Mouse (Mus musculus) liver, embryonic 15.5 days (tissue): ENCODE results near the gene Csf2ra. TPM values are rescaled to one million over a fixed set of nuclear protein-coding genes. Genes with fewer than 3 reads are reported as not detected.
A peak's percentile ranks its signal among the peaks of the same experiment; 100 is the strongest.
"Not testable (repeated sequence)": the region's sequence is repeated elsewhere in the genome, so short reads cannot be mapped to it uniquely, and the experiment has no call there.

Experiments used
- ATAC-seq: fragments of 200-750 bp; cut with Nextera tagmentation; 2 replicates; pipeline ENCODE4 v1.8.0; 2017; ENCODE audit warnings: moderate number of reproducible peaks, mild to moderate bottlenecking, moderate library complexity; ENCODE audit not compliant: insufficient read depth
- H3K27ac ChIP-seq: fragments of 300-500 bp; sonication (generic); replicated peaks from 2 replicates; pipeline ENCODE4 v1.5.1; 2015; ENCODE audit warnings: mild to moderate bottlenecking, inconsistent platforms
- H3K27me3 ChIP-seq: fragments of 300-500 bp; sonication (generic); 2 replicates; pipeline ENCODE4 v1.6.1; 2015; ENCODE audit warnings: mild to moderate bottlenecking, inconsistent platforms
- H3K36me3 ChIP-seq: fragments of 300-500 bp; sonication (generic); replicated peaks from 2 replicates; pipeline ENCODE4 v1.6.1; 2015; ENCODE audit warnings: moderate library complexity, mild to moderate bottlenecking, inconsistent platforms
- H3K4me1 ChIP-seq: fragments of 300-500 bp; sonication (generic); replicated peaks from 2 replicates; pipeline ENCODE4 v1.6.1; 2015; ENCODE audit warnings: inconsistent platforms
- H3K4me2 ChIP-seq: fragments of 300-500 bp; sonication (generic); 2 replicates; pipeline ENCODE4 v1.6.1; 2015; ENCODE audit warnings: moderate library complexity, mild to moderate bottlenecking, inconsistent platforms
- H3K4me3 ChIP-seq: fragments of 300-500 bp; sonication (generic); replicated peaks from 2 replicates; pipeline ENCODE4 v1.5.1; 2015; ENCODE audit warnings: mild to moderate bottlenecking, inconsistent platforms
- H3K9ac ChIP-seq: fragments of 300-500 bp; sonication (generic); 2 replicates; pipeline ENCODE4 v1.6.1; 2015; ENCODE audit warnings: moderate library complexity, mild to moderate bottlenecking, inconsistent platforms
- H3K9me3 ChIP-seq: fragments of 300-500 bp; sonication (generic); replicated peaks from 2 replicates; pipeline ENCODE4 v1.6.1; 2016; ENCODE audit warnings: inconsistent platforms
- WGBS: fragments of 180-500 bp; shearing (Covaris S2); methylation state at CpG from one replicate; pipeline ENCODE4 v1.1.7; 2015; ENCODE audit warnings: mixed read lengths; ENCODE audit not compliant: insufficient replicate concordance; 5-methylcytosine and 5-hydroxymethylcytosine counted together
- polyA plus RNA-seq: library from polyadenylated mRNA; unstranded; fragments of >200 nt; fragmentation: Nextera tagmentation; extraction: Ambion mirVana; gene quantifications from 2 replicates; pipeline ENCODE4 v1.2.1, GENCODE M21; 2015

Csf2ra gene
- 15.8 and 19.1 TPM in 2 replicates for polyA plus RNA-seq

DNA sequence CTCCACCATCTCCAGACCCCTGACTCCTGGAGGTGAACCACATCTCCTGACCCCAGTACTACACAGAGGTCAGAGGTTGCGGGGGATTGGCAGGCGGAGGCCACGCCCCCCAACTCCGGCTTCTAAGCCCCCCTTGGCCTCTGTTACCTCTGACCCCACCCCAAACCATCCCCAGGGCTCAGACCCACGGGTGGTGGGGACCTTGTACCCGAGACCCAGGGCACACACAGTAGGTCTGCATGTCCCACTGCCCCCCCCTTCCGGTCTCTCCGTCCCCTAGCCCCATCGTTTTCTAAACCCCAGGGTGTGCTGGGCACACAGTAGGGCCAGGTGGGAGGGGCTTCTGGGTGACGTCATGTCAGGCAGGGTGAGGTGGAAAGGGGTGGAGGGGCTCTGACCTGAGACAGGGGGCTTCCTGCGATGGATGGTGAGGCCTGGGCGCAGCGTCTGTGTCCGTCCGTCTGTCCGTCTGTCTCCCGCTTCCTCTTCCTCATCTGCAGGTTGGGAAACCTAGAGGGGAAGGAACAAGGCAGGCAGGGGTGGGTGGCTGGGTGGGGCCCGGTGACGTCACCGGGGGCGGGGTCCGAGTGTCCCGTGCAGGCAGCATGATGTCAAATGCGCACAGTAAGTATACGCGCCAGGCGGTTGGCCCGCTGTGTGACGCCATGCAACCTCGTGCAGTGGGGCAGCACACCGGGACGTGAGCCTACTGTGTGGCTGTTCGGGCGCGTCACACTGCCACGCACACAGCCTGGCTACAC lies at the start of gene Csf2ra:
TSS of gene Csf2ra (minus strand) at position 489 of the 761 bp plus-strand sequence.
- Histone ChIP-seq H3K27me3 (peaks cover 5% of the 10 kb centered on the region; the same call in 1 of the 2 replicates), H3K9ac (no peak within 1 kb of the TSS), H3K4me1 (peaks cover 26% of the 10 kb centered on the region), H3K4me3 (peak within 1 kb of the TSS; percentile 59), H3K36me3 (no peaks in the 10 kb centered on the region), H3K27ac (peak within 1 kb of the TSS; percentile 79), H3K4me2 (peak within 1 kb of the TSS; percentile 78), H3K9me3 (0 out of 2 replicates have a peak, but pooled peaks cover 5% of the 10 kb centered on the region)
- no peak for ATAC-seq
- WGBS = 44% methylated on average over 36 of the region's 36 CpGs

DNA sequence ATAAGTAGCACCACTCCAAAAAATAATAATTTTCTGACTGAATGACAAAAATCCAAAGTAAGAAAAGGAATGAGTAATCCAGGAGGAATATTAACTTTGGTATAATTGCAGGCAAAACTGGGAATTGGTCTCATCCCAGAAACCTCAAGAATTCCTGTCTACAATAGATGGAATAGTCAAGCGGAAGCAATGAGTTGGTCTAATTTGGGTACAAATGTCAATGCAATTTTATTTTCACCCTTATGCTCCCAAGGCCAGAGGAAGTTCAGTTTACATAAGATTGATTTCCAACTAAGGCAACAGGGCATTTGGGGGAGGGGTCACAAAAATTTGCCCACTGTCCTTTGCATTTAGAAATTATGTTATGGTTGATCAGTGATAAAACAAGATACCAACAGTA lies 47.2 kb upstream of the Csf2ra start:
- Histone ChIP-seq H3K27ac (no peak overlapping the region), H3K4me3 (no peak overlapping the region), H3K36me3 (no peaks in the 10 kb centered on the region), H3K9me3 (no peaks in the 10 kb centered on the region), H3K4me1 (no peaks in the 10 kb centered on the region), H3K9ac (no peak overlapping the region), H3K27me3 (no peaks in the 10 kb centered on the region), H3K4me2 (no peak overlapping the region)
- WGBS = 60% methylated on average over 1 of the region's 1 CpGs
- ATAC-seq = no peak

DNA sequence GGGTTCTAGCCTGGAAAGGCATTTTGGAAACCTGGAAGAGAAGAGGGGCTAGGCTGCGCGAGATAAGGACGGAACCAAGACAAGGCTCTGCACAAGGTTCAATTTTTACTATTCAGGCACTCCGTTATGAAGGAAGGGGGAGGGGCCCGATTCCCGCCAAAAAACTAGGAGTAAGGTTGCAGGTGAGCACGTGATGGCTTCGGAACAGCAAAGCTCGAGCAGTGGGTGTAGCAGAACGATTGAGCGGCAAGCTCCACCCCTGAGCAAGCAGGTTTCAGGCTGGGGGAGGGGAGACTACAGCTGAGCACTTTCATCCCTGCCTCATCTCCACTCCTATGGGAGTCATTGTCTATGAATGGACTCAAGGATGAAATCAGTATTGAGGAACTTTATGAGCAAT lies 40.9 kb upstream of the Csf2ra start:
- not testable (repeated sequence) for H3K36me3 ChIP-seq, H3K9ac ChIP-seq, H3K27me3 ChIP-seq, H3K27ac ChIP-seq, H3K4me3 ChIP-seq, H3K4me1 ChIP-seq, H3K9me3 ChIP-seq, ATAC-seq, H3K4me2 ChIP-seq
- 28% methylated on average over 11 of the region's 11 CpGs for WGBS

DNA sequence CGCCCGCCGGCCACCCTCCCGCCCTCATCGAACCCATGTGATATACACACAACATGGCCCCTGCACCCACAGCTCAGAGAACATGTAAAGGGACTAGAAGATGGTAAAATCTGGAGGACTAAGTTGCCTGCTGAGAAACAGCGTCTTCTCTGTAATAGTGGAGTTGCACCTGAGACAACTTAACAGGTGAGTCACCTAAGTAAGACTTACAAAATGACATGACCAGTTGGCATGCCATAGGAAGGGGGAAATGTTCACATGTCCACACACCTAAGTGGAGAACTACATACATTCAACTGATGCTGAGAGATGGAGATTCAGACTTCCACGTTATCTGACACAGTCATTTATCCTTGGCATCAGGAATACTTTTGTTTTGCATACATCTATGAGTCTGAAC lies 38.9 kb upstream of the Csf2ra start:
- 19% methylated on average over 7 of the region's 7 CpGs for WGBS

DNA sequence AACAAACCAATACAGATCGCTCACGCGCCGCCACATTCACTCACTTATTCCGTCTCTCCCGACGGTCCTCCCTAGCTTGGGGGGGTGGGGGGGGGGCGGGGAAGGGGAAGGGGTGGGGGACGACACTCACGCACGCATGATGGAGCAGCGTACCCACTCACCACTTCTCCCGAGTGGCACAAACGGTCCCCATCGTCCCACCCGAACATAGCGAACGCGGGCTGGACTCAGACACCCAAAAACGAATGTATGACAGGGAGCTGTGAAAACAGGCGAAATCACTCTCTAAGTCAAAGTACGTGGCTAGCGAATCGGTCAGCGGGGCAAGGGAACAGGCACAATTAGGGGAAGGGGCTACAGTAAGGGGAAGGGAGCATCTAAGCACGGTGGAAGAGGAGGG lies 38.4 kb upstream of the Csf2ra start:
- 1% methylated on average over 26 of the region's 26 CpGs for WGBS

More for the DNA sequence above, 38.9 kb upstream of the Csf2ra start:
- H3K4me1 ChIP-seq = 0 out of 2 replicates have a peak, but pooled peaks cover 4% of the 10 kb centered on the region
- ATAC-seq = no peak
- no peak overlapping the region for H3K4me2 ChIP-seq
- H3K36me3 ChIP-seq = no peaks in the 10 kb centered on the region
- H3K4me3 ChIP-seq = no peak overlapping the region
- H3K9me3 ChIP-seq = no peaks in the 10 kb centered on the region
- no peaks in the 10 kb centered on the region; the same call in 1 of the 2 replicates for H3K27me3 ChIP-seq
- no peak overlapping the region for H3K27ac ChIP-seq
- no peak overlapping the region for H3K9ac ChIP-seq

DNA sequence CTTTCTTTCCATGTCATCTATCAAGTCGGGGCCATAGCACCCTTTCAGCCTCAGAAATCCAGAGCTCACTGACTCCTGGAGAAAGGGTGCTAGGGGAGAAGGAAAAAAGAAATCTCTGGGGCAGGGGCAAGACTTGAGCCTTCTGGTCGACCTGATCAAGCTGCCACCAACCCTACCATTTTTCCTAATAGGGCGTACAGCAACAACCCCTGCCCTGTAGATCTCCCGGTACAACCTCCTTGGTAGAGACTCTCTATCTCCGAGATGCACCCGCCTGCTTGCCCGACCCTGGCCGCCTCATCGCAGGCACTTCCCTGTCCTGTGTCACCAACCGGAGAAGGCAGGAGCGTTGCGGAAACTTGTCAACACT lies 38.0 kb upstream of the Csf2ra start:
- WGBS = under 1% methylated on average over 12 of the region's 12 CpGs

More for the DNA sequence above, 38.4 kb upstream of the Csf2ra start:
- 0 out of 2 replicates have a peak, but pooled peaks cover 4% of the 10 kb centered on the region for H3K4me1 ChIP-seq
- ATAC-seq = no peak
- H3K27me3 ChIP-seq = no peaks in the 10 kb centered on the region; the same call in 1 of the 2 replicates
- H3K27ac ChIP-seq = no peak overlapping the region
- no peaks in the 10 kb centered on the region for H3K36me3 ChIP-seq
- H3K9me3 ChIP-seq = no peaks in the 10 kb centered on the region
- H3K9ac ChIP-seq = no peak overlapping the region
- H3K4me3 ChIP-seq = no peak overlapping the region
- H3K4me2 ChIP-seq = no peak overlapping the region

DNA sequence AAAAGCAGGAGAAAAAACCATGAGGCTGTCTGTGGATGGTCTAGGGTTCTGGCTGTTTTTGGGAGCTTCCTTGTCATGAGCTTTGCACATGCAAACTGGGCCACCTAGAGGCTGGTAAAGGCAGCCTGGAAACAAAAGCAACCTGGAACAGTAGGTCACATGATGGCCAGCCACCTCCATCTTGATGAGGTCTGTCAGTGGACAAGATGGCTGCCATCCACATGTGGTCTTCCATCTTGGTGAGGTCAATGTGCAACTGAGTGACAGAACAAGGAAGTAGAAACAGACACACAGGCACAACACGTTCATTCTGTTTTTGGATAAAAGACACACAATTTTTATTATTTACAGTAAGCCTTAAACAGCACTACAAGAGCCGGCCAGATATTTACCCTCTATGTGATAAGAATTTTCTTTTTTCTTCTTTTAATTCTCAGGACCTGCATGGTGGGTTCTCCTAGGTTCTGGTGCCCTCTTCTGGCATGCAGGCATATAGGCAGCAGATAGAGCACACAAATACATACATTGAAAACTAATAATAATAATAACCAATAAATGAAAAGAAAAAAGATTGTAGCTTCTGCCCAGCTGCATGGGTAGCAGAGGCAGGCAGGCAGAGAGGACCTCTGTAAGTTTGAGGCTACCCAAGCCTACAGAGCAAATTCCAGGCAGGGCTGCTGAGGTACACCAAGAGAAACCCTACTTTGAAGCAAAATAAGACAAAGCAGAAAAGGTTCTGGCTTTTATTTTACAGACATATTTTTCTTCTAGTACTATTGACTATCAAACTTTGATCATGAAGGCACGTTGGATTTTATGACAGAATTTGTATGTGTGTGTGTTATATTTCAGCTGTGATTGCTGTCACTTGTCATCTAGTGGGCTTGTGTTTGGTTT lies 37.4 kb upstream of the Csf2ra start:
- no peak overlapping the region for H3K4me2 ChIP-seq
- H3K27ac ChIP-seq = no peak overlapping the region

More for the DNA sequence above, 38.0 kb upstream of the Csf2ra start:
- H3K27ac ChIP-seq = no peak overlapping the region
- H3K4me1 ChIP-seq = 0 out of 2 replicates have a peak, but pooled peaks cover 4% of the 10 kb centered on the region
- no peaks in the 10 kb centered on the region; the same call in 1 of the 2 replicates for H3K27me3 ChIP-seq
- no peak overlapping the region for H3K4me2 ChIP-seq
- H3K4me3 ChIP-seq = no peak overlapping the region
- no peaks in the 10 kb centered on the region for H3K36me3 ChIP-seq
- no peaks in the 10 kb centered on the region for H3K9me3 ChIP-seq
- H3K9ac ChIP-seq = no peak overlapping the region
- no peak for ATAC-seq

DNA sequence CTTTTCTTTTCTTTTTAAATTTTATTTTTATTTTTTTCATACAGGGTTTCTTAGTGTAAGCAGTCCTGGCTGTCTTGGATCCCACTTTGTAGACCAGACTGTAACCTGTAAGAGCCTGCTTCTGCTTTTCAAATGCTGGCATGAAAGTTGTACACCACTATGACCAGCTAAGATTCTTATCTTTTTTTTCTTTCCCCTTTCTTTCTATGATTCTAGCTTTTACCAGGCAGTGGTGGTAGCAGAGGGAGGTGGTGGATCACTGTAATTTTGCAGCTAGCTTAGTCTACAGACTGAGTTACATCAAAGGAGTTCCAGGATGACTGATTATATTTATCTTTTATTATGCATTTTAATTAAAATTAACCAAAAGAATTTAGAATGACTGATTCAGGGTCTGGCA lies 36.7 kb upstream of the Csf2ra start:
- no peaks in the 10 kb centered on the region for H3K9me3 ChIP-seq
- no peak overlapping the region for H3K4me3 ChIP-seq
- H3K27me3 ChIP-seq = no peaks in the 10 kb centered on the region; the same call in 1 of the 2 replicates
- H3K4me2 ChIP-seq = no peak overlapping the region
- 0 out of 2 replicates have a peak, but pooled peaks cover 4% of the 10 kb centered on the region for H3K4me1 ChIP-seq
- H3K27ac ChIP-seq = no peak overlapping the region
- H3K36me3 ChIP-seq = no peaks in the 10 kb centered on the region
- no peak overlapping the region for H3K9ac ChIP-seq
- ATAC-seq = no peak

More for the DNA sequence above, 37.4 kb upstream of the Csf2ra start:
- Histone ChIP-seq H3K4me1 (0 out of 2 replicates have a peak, but pooled peaks cover 4% of the 10 kb centered on the region), H3K9me3 (no peaks in the 10 kb centered on the region), H3K9ac (no peak overlapping the region), H3K4me3 (peak overlapping the region; percentile 30), H3K36me3 (no peaks in the 10 kb centered on the region), H3K27me3 (no peaks in the 10 kb centered on the region; the same call in 1 of the 2 replicates)
- 0 out of 2 replicates have a peak, but pooled peaks have one; percentile 3 for ATAC-seq
- 4% methylated on average over 3 of the region's 3 CpGs for WGBS

DNA sequence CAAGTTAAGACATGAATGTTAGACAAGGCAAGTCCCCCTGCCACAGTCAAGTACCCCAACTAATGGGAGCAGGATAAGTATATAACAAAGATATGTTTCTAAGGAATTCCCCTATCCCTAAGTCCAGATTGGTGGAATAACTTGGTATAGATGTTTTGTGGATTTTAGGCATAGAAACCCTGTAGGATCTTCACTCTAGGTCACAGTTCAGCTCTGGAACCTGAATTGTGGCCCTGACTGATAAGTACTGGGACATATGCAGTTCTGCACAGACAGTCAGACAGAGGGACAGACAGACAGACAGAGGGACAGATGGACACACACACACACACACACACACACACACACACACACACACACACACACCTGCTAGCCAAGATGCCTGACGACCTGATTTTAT lies 36.0 kb upstream of the Csf2ra start:
- Histone ChIP-seq H3K4me3 (no peak overlapping the region), H3K4me1 (0 out of 2 replicates have a peak, but pooled peaks cover 4% of the 10 kb centered on the region), H3K4me2 (no peak overlapping the region), H3K27ac (no peak overlapping the region), H3K9me3 (no peaks in the 10 kb centered on the region), H3K9ac (no peak overlapping the region), H3K36me3 (no peaks in the 10 kb centered on the region), H3K27me3 (no peaks in the 10 kb centered on the region; the same call in 1 of the 2 replicates)
- 64% methylated on average over 1 of the region's 1 CpGs for WGBS
- ATAC-seq = no peak

DNA sequence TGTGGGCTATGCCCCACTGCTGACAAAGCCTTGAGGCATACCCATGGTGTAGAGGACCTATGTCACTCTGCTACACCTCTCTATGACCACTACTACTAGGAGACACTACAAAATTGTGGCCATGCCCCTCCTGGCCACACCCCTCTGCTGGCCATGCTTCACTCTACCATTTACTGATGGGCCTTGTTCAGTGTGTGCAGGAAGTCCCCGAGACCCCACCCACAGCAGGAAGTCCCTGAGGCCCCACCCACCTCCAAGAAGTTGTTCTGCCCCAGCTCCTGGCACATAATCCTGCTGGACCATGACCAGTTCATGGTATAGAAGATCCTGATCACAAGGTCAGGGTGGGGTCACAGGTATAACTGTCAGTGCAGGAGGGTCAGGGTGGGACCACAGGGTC lies 33.0 kb upstream of the Csf2ra start:
- H3K36me3 ChIP-seq = no peaks in the 10 kb centered on the region
- H3K27me3 ChIP-seq = no peaks in the 10 kb centered on the region
- no peak for ATAC-seq
- 0 out of 2 replicates have a peak, but pooled peaks cover 4% of the 10 kb centered on the region for H3K4me1 ChIP-seq
- no peak overlapping the region for H3K9ac ChIP-seq
- no peak overlapping the region for H3K4me3 ChIP-seq
- WGBS = 60% methylated on average over 1 of the region's 1 CpGs
- no peak overlapping the region for H3K27ac ChIP-seq
- H3K9me3 ChIP-seq = no peaks in the 10 kb centered on the region
- H3K4me2 ChIP-seq = no peak overlapping the region

DNA sequence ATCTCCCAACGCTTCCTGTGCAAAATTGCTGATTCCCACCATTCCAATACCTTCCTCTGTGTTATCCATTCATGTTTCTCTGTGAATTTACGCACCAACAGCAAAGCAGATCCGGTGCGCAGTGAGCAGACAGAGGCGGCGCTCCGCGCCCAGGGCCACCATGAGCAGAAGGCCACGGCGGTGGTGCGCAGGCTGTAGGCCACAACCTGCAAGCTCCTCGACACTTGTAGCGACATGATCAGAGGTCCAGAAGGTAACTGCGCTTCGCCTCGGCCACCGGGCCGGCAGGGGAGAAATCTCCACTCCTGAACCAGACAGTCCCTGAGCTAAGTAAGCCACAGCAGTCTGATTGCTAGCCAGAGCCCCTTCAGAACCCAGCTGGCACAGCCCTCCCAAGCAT lies 29.5 kb upstream of the Csf2ra start:
- Histone ChIP-seq H3K36me3 (no peaks in the 10 kb centered on the region), H3K9ac (no peak overlapping the region), H3K4me3 (no peak overlapping the region), H3K4me2 (no peak overlapping the region), H3K9me3 (no peaks in the 10 kb centered on the region), H3K4me1 (no peaks in the 10 kb centered on the region), H3K27me3 (no peaks in the 10 kb centered on the region), H3K27ac (no peak overlapping the region)
- ATAC-seq = no peak
- 80% methylated on average over 18 of the region's 18 CpGs for WGBS
